Mouse (Mus musculus) small intestine, adult 2 months (tissue): Measurements from ENCODE around the gene Mast4. TPM values are rescaled to one million over a fixed set of nuclear protein-coding genes. Genes with fewer than 3 reads are reported as not detected.

Experiments
- H3K27ac ChIP-seq: fragments of 200-500 bp; 2 replicates; pipeline ENCODE4 v1.5.1; 2012; ENCODE audit warnings: low read depth, low read length, control low read depth, inconsistent platforms; ENCODE audit not compliant: insufficient read depth
- H3K27me3 ChIP-seq: fragments of 200-500 bp; 2 replicates; pipeline ENCODE4 v1.6.1; 2012; ENCODE audit warnings: mild to moderate bottlenecking, moderate library complexity, low read length, inconsistent platforms; ENCODE audit not compliant: control insufficient read depth, insufficient read depth
- H3K36me3 ChIP-seq: fragments of 200-500 bp; 2 replicates; pipeline ENCODE4 v1.6.1; 2012; ENCODE audit warnings: mild to moderate bottlenecking, low read length, control low read depth, inconsistent platforms; ENCODE audit not compliant: control insufficient read depth, insufficient read depth
- H3K4me1 ChIP-seq: fragments of 200-500 bp; 2 replicates; pipeline ENCODE4 v1.6.1; 2012; ENCODE audit warnings: low read length, inconsistent platforms, mixed read lengths; ENCODE audit not compliant: control insufficient read depth, insufficient read depth, insufficient read length
- H3K4me3 ChIP-seq: fragments of 200-500 bp; 2 replicates; pipeline ENCODE4 v1.5.1; 2012; ENCODE audit warnings: low read depth, mild to moderate bottlenecking, control low read depth, inconsistent platforms, low read length, moderate library complexity
- CTCF ChIP-seq: fragments of 200-500 bp; IDR thresholded peaks from 2 replicates; pipeline ENCODE4 v1.5.1; 2012; ENCODE audit warnings: low read depth, mild to moderate bottlenecking, control low read depth, inconsistent platforms, low read length, moderate library complexity, mixed read lengths; ENCODE audit not compliant: insufficient replicate concordance, insufficient read length; ENCODE audit errors: extremely low read depth
- POLR2A ChIP-seq: fragments of 200-500 bp; IDR thresholded peaks from 2 replicates; pipeline ENCODE4 v1.6.1; 2012; ENCODE audit warnings: low read depth, mild to moderate bottlenecking, control low read depth, inconsistent platforms, low read length, moderate library complexity
- WGBS: fragments of 180-500 bp; shearing (Covaris S2); methylation state at CpG from one replicate; pipeline ENCODE4 v1.1.7; 2018; 5-methylcytosine and 5-hydroxymethylcytosine counted together
- polyA plus RNA-seq: library from polyadenylated mRNA; depleted of rRNA; stranded (reverse); fragments of >200 nt; gene quantifications from 2 replicates; pipeline ENCODE4 v1.2.3, GENCODE M21; 2012

The Mast4 gene
- polyA plus RNA-seq, 1 experiment = 5.3 TPM

DNA sequence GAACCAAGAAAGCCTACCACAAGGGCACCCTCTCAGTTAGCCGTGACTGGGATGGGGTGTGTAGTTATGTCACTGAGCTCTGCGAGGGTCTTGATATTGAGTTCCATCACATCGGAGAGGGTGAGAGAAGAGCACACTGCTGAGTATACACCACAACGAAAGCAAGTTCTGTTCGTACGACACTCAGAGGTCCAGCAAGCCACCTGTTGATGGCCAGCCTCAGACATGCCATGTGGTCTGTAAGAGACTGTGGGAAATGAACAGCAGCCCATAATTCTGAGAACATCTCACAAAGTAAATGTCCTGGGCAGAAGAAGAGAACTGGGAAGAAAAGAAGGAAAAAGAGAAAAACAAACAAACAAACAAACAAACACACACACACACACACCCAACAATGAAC is 255.5 kb downstream of the Mast4 start:
- Histone ChIP-seq H3K27ac (no peak overlapping the region), H3K27me3 (no peaks in the 10 kb centered on the region), H3K4me1 (no peaks in the 10 kb centered on the region), H3K36me3 (no peaks in the 10 kb centered on the region), H3K4me3 (no peak overlapping the region)
- WGBS = 94% methylated on average over 6 of the region's 6 CpGs
- no peak for TF ChIP-seq CTCF
- TF ChIP-seq POLR2A = no peak

DNA sequence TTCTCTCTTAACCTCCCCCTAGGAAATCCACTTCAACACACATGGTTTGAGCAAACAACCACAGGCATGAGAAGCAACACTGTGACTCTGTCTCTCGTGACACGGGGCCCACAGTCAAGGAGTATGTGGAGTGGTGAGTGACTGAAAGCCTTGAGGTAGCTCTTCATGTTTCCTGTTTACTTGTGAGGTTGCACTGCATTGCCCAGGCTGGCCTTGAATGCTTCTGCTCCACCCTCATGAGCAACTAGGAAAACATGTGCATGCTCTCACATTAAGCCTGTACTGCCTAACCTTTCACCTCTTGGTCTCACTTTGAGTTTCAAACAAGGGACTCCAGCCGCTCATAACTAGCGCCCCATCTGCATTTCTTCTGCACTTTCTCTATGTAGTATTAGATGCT is 260.8 kb downstream of the Mast4 start:
- WGBS = 71% methylated on average over 4 of the region's 4 CpGs
- Histone ChIP-seq H3K4me1 (no peaks in the 10 kb centered on the region), H3K27ac (no peak overlapping the region), H3K36me3 (no peaks in the 10 kb centered on the region), H3K27me3 (no peaks in the 10 kb centered on the region), H3K4me3 (no peak overlapping the region)
- TF ChIP-seq POLR2A (no peak), CTCF (no peak)

DNA sequence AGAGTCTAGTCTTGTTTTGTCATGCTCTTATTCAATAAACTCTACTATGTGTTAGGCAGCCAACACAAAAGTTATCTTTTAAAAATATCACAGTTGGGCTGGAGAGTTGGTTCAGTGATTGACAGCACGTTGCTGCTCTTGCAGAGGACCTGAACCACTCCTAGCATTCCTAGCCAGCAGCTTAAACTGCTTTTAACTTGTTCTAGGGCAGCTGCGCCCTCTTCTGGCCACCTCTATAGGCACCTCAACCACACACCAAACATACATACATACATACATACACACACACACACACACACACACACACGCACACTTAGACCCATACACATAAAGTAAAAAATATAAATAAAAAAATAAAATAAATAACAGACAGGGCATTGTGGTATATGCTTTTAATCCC is 262.5 kb downstream of the Mast4 start:
- 84% methylated on average over 3 of the region's 3 CpGs for WGBS
- H3K36me3 ChIP-seq = no peaks in the 10 kb centered on the region
- H3K27ac ChIP-seq = no peak overlapping the region
- no peaks in the 10 kb centered on the region for H3K4me1 ChIP-seq
- H3K4me3 ChIP-seq = no peak overlapping the region
- H3K27me3 ChIP-seq = no peaks in the 10 kb centered on the region
- no peak for TF ChIP-seq POLR2A
- TF ChIP-seq CTCF = no peak

DNA sequence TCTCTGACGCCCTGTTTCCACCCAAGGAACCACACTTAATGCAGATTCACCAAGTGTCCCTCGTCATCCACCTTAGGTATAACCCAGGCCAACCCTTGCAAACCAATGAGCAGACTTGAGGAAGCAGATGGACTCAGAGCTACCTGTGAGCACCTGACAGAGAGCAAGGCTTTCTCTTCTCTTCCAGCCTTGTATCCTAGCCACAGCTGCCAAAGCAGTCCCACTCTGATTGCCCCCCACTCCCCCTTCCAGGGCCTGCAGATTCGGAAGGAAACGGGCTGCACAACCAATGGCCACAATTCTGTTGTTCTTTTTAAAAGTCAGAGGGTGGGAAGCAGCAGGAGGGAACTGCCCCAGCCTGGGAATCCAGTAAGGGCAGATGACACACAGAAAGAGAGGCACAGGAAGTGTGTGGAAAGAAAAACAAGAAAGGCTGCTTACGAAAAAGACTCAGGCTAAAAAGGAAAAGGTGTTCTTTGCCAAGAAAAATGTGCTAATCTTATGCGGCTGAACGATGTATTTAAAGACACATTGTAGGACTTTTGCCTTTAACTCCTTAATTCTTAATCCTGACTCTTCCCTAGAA is 266.6 kb downstream of the Mast4 start:
- WGBS = 52% methylated on average over 7 of the region's 7 CpGs
- Histone ChIP-seq H3K36me3 (no peaks in the 10 kb centered on the region), H3K27ac (no peak overlapping the region), H3K4me1 (no peaks in the 10 kb centered on the region), H3K4me3 (no peak overlapping the region), H3K27me3 (no peaks in the 10 kb centered on the region)
- TF ChIP-seq CTCF = no peak
- no peak for TF ChIP-seq POLR2A

DNA sequence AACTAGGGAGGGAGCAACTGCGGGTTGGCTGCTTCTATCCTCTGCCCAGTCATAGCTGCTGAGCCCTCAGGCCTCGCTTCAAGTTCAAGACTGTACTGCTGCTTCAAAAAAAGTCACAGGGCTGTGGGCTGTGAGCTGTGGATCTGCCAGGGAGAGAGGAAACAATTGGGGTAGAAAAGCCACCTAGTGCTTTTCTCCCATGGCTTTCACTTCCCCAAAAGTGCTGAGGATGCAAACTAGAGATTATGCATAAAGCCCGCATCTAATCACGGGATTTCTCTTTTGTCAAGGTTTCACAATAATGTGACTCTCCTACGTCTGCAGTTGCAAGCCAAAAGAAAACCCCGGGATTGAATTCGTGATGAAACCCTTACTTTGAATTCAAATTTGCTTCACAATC is 268.9 kb downstream of the Mast4 start:
- 66% methylated on average over 7 of the region's 7 CpGs for WGBS
- Histone ChIP-seq H3K36me3 (no peaks in the 10 kb centered on the region), H3K27ac (no peak overlapping the region), H3K27me3 (no peaks in the 10 kb centered on the region), H3K4me3 (no peak overlapping the region), H3K4me1 (no peaks in the 10 kb centered on the region)
- TF ChIP-seq CTCF = no peak
- TF ChIP-seq POLR2A = no peak

DNA sequence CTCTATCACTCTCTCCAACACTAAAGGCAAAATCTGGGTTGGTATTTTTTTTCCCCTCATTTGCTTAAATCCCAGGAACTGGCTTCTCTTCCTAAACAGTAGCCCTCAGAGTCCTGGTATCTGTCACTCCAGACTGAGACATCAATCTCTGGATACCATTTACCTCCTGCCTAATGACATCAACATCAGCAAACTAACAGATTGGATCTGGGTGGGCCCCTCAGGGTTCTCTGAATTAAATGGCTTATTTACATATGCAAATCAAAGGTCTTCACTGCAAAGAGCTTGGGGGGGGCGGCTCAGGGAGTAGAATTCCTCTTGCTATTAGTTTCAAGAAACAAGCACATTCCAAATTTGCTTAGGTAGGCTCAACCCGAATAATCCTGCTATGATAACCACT is 272.6 kb downstream of the Mast4 start:
- H3K4me3 ChIP-seq = no peak overlapping the region
- H3K27ac ChIP-seq = no peak overlapping the region
- no peaks in the 10 kb centered on the region for H3K27me3 ChIP-seq
- WGBS = 66% methylated on average over 2 of the region's 2 CpGs
- H3K4me1 ChIP-seq = no peaks in the 10 kb centered on the region
- TF ChIP-seq POLR2A (no peak), CTCF (no peak)
- H3K36me3 ChIP-seq = no peaks in the 10 kb centered on the region

DNA sequence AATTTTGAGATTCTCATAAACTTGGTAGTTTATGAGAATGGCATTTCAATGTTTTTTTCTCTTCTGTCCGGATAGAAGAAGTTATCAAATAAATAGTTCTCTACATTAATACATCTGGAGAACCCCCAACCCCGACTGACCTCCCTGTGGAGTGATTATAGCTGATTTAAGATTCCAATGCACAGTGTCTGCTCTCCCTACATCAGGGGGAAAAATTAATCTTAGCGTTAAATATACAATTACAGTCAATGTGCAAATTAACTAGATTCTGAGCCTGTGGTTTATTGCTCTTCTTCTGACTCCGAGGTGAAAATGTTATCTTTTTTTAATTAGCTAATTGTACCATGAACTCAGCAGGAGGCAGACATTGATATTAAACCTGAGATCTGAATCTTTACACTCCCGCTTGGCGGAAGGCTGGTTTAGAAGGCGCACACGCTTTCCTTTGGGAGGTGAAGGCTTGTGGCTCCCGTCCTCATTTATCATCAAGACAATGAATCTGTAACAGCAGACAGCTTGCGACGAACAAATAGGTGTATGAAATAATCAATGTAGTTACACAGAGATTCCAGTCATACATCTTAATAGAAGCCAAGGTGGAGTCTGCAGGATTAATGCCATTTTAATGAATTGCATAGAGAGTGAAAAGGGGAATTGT is 274.2 kb downstream of the Mast4 start:
- WGBS = 63% methylated on average over 11 of the region's 11 CpGs

More for the DNA sequence above, 274.2 kb downstream of the Mast4 start:
- H3K4me1 ChIP-seq = no peaks in the 10 kb centered on the region
- TF ChIP-seq POLR2A (no peak), CTCF (no peak)
- no peaks in the 10 kb centered on the region for H3K27me3 ChIP-seq
- H3K27ac ChIP-seq = no peak overlapping the region
- H3K36me3 ChIP-seq = no peaks in the 10 kb centered on the region
- no peak overlapping the region for H3K4me3 ChIP-seq
